Mouse (Mus musculus) stomach, embryonic 15.5 days (tissue): ENCODE results near the gene Slfn8. TPM values are rescaled to one million over a fixed set of nuclear protein-coding genes. Genes with fewer than 3 reads are reported as not detected.

Experiments
- ATAC-seq: fragments of 200-750 bp; cut with Nextera tagmentation; 2 replicates; pipeline ENCODE4 v1.8.0; 2017; ENCODE audit warnings: low read depth, moderate number of reproducible peaks, moderate TSS enrichment; ENCODE audit not compliant: insufficient read depth, low FRiP score
- H3K27ac ChIP-seq: fragments of 300-500 bp; sonication (generic); 2 replicates; pipeline ENCODE4 v1.5.1; 2015; ENCODE audit warnings: mild to moderate bottlenecking, inconsistent platforms
- H3K27me3 ChIP-seq: fragments of 300-500 bp; sonication (generic); replicated peaks from 2 replicates; pipeline ENCODE4 v1.6.1; 2015; ENCODE audit warnings: inconsistent platforms
- H3K36me3 ChIP-seq: fragments of 300-500 bp; sonication (generic); 2 replicates; pipeline ENCODE4 v1.6.1; 2015; ENCODE audit warnings: inconsistent platforms
- H3K4me1 ChIP-seq: fragments of 300-500 bp; sonication (generic); 2 replicates; pipeline ENCODE4 v1.6.1; 2015; ENCODE audit warnings: inconsistent platforms
- H3K4me2 ChIP-seq: fragments of 300-500 bp; sonication (generic); 2 replicates; pipeline ENCODE4 v1.6.1; 2015; ENCODE audit warnings: mild to moderate bottlenecking, inconsistent platforms
- H3K4me3 ChIP-seq: fragments of 300-500 bp; sonication (generic); replicated peaks from 2 replicates; pipeline ENCODE4 v1.5.1; 2015; ENCODE audit warnings: inconsistent platforms
- H3K9ac ChIP-seq: fragments of 300-500 bp; sonication (generic); 2 replicates; pipeline ENCODE4 v1.6.1; 2015; ENCODE audit warnings: inconsistent platforms
- H3K9me3 ChIP-seq: fragments of 300-500 bp; sonication (generic); 2 replicates; pipeline ENCODE4 v1.6.1; 2016; ENCODE audit warnings: inconsistent platforms
- WGBS: fragments of 180-500 bp; shearing (Covaris S2); methylation state at CpG from one replicate; pipeline ENCODE4 v1.1.7; 2015; 5-methylcytosine and 5-hydroxymethylcytosine counted together
- microRNA-seq: library from miRNA; unstranded; fragments of <30 nt; microRNA quantifications from one replicate; pipeline ENCODE4, GENCODE M21; 2016
- polyA plus RNA-seq: library from polyadenylated mRNA; unstranded; fragments of >200 nt; fragmentation: Nextera tagmentation; extraction: Ambion mirVana; gene quantifications from 2 replicates; pipeline ENCODE4 v1.2.1, GENCODE M21; 2015

Slfn8 gene
- polyA plus RNA-seq, 1 experiment from 2014 or later = 0.81 TPM

DNA sequence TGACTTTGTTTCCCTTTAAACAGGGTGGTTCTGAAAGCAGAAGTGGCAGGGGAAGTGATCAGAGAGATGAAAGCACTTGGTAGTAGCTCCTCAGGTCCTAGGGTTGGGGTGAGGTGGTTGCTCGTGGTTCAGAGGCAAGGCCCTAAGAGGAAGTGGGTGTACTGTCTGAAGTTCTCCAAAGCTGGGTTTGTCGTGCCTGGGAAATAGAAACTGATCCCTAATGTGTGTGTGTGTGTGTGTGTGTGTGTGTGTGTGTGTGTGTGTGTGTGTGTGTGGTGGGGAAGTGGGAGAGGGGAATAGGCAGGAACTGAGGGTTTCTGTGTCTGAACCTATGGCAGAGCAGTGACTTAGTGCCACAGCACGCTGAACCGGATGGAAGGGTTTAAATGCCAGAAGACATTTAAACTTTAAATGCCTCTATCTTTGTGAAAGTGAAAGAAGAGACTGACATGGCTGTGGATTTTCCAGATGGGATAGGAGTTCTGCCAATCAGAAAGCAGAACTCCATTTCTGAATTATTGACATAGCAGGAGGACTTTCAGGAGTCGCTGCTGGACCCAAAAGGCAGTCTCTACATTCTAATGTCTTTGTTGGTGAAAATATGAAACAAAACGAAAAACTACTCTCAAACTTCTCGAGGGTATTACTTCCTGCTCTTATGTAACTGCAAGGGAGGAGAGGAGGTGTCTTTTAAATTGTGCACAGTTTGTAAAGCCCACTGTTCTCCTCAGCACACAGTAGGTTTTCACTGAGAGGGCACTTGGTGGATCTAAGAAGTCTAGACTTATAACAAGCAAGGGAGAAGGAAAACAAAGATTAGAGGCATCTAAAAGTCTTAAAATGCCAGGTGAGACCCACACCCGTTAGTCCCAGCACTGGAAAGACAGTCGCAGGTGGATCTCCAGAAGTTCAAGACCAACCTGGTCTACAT, 67.7 kb downstream of the Slfn8 start:
- H3K4me1 ChIP-seq = peaks cover 13% of the 10 kb centered on the region; the same call in 1 of the 2 replicates

More for the DNA sequence above, 67.7 kb downstream of the Slfn8 start:
- no peak overlapping the region for H3K27ac ChIP-seq
- H3K9ac ChIP-seq = no peak overlapping the region
- WGBS = 52% methylated on average over 9 of the region's 9 CpGs
- peak overlapping the region; percentile 37 for H3K4me2 ChIP-seq
- H3K36me3 ChIP-seq = no peaks in the 10 kb centered on the region
- H3K9me3 ChIP-seq = no peaks in the 10 kb centered on the region
- H3K27me3 ChIP-seq = peaks cover 34% of the 10 kb centered on the region
- ATAC-seq = no peak
- H3K4me3 ChIP-seq = peak overlapping the region; percentile 14; the same call in 1 of the 2 replicates

Small RNA genes within 50 kb of the gene (microRNA-seq; reads per million reads assigned to microRNA genes)
- gene Gm27598 (not detected), gene Mir7679 (not detected)

Other genes starting within 250 kb of the Slfn8 start
- 22.9 and 25.5 TPM in 2 replicates for gene Lig3, start 239.7 kb downstream of the Slfn8 start, polyA plus RNA-seq
- gene Rffl, start 149.6 kb downstream of the Slfn8 start, polyA plus RNA-seq = 17.5 and 20.2 TPM in 2 replicates
- gene Rad51d, start 130.2 kb downstream of the Slfn8 start, polyA plus RNA-seq = 13.6 and 14.8 TPM in 2 replicates
- 0.13 and 0.15 TPM in 2 replicates for gene Fndc8, start 128.7 kb downstream of the Slfn8 start, polyA plus RNA-seq
- gene Nle1, start 112.4 kb downstream of the Slfn8 start, polyA plus RNA-seq = 30.7 and 31.1 TPM in 2 replicates
- 2.5 and 2.6 TPM in 2 replicates for gene Unc45b, start 110.3 kb downstream of the Slfn8 start, polyA plus RNA-seq
- gene Slfn5, start 69.5 kb downstream of the Slfn8 start, polyA plus RNA-seq = 2.4 and 2.5 TPM in 2 replicates
- gene Slfn9, start 29.0 kb downstream of the Slfn8 start, polyA plus RNA-seq = 23.8 and 26.8 TPM in 2 replicates
- gene Slfn2, start 44.3 kb upstream of the Slfn8 start, polyA plus RNA-seq = 8.4 and 9.2 TPM in 2 replicates
- 1.6 and 1.8 TPM in 2 replicates for gene Slfn1, start 96.0 kb upstream of the Slfn8 start, polyA plus RNA-seq
- 0.73 and 0.76 TPM in 2 replicates for gene Slfn4, start 154.4 kb upstream of the Slfn8 start, polyA plus RNA-seq
- 0.53 and 0.88 TPM in 2 replicates for gene Slfn3, start 170.5 kb upstream of the Slfn8 start, polyA plus RNA-seq